Mouse (Mus musculus): Measurements from ENCODE around the gene Wdr82.
"Not testable (repeated sequence)": the region's sequence is repeated elsewhere in the genome, so short reads cannot be mapped to it uniquely, and the experiment has no call there.

Gene Wdr82

GRCm38 (mm10) chr9:106166709-106167108 lies 4.0 kb upstream of the Wdr82 start:
- DNase-seq, result no peak

- DNase-seq, result no peak
Measured at GRCm38 (mm10) chr9:106167241-106167640, 3.5 kb upstream of the Wdr82 start.

- DNase-seq, result no peak
Measured at GRCm38 (mm10) chr9:106167703-106168102, 3.0 kb upstream of the Wdr82 start.

- not testable (repeated sequence) for DNase-seq
Measured at GRCm38 (mm10) chr9:106169006-106169405, 1.7 kb upstream of the Wdr82 start.

GRCm38 (mm10) chr9:106169917-106170316 lies 811 bp upstream of the Wdr82 start:
- no peak for DNase-seq

GRCm38 (mm10) chr9:106171346-106172158 lies 824 bp downstream of the Wdr82 start:
- DNase-seq, result peak; percentile 90 to 93

- no peak for DNase-seq
Measured at GRCm38 (mm10) chr9:106172527-106172926, 1.8 kb downstream of the Wdr82 start.

GRCm38 (mm10) chr9:106173363-106173762 lies 2.6 kb downstream of the Wdr82 start:
- no peak for DNase-seq

GRCm38 (mm10) chr9:106175552-106176200 lies 4.9 kb downstream of the Wdr82 start:
- DNase-seq, result no peak

- DNase-seq, result no peak
Measured at GRCm38 (mm10) chr9:106176769-106177168, 6.0 kb downstream of the Wdr82 start.

GRCm38 (mm10) chr9:106177799-106178198 lies 7.1 kb downstream of the Wdr82 start:
- no peak for DNase-seq

- no peak for DNase-seq
Measured at GRCm38 (mm10) chr9:106179454-106179853, 8.7 kb downstream of the Wdr82 start.

GRCm38 (mm10) chr9:106179964-106180363 lies 9.2 kb downstream of the Wdr82 start:
- no peak for DNase-seq

GRCm38 (mm10) chr9:106182146-106182545 lies 11.4 kb downstream of the Wdr82 start:
- no peak for DNase-seq

GRCm38 (mm10) chr9:106183996-106184395 lies 13.3 kb downstream of the Wdr82 start:
- DNase-seq, result no peak

- DNase-seq, result no peak
Measured at GRCm38 (mm10) chr9:106191355-106191754, 20.6 kb downstream of the Wdr82 start.

GRCm38 (mm10) chr9:106192024-106192423 lies 21.3 kb downstream of the Wdr82 start:
- DNase-seq, result no peak

GRCm38 (mm10) chr9:106192998-106193397 lies 22.3 kb downstream of the Wdr82 start:
- no peak for DNase-seq

GRCm38 (mm10) chr9:106193930-106194807 lies 23.4 kb downstream of the Wdr82 start:
- DNase-seq, result peak; percentile 61 to 80

- peak; percentile 83 to 84 for DNase-seq
Measured at GRCm38 (mm10) chr9:106195693-106196092, 25.0 kb downstream of the Wdr82 start.

- no peak for DNase-seq
Measured at GRCm38 (mm10) chr9:106197081-106197713, 26.5 kb downstream of the Wdr82 start.

GRCm38 (mm10) chr9:106197732-106198131 lies 27.0 kb downstream of the Wdr82 start:
- no peak for DNase-seq

Data from cerebellum, postnatal 14 days (tissue).